Mouse (Mus musculus) small intestine, adult 10 weeks (tissue): ENCODE results near the gene Olfr1287. TPM values are rescaled to one million over a fixed set of nuclear protein-coding genes. Genes with fewer than 3 reads are reported as not detected.

Source experiments
- polyA plus RNA-seq: library from polyadenylated mRNA; stranded (reverse); fragments of 350-450 nt; fragmentation: Illumina TruSeq; extraction: RNeasy Lipid Tissue Mini Kit (QIAGEN cat#74804); gene quantifications from one replicate; pipeline ENCODE4 v1.2.3, GENCODE M21; 2014; ENCODE audit warnings: low replicate concordance

The Olfr1287 gene
- not detected for polyA plus RNA-seq

GRCm38 (mm10) chr2:111448842-111449241, at the start of gene Olfr1287:
TSS of gene Olfr1287 (plus strand) at chr2:111449142.

DNA sequence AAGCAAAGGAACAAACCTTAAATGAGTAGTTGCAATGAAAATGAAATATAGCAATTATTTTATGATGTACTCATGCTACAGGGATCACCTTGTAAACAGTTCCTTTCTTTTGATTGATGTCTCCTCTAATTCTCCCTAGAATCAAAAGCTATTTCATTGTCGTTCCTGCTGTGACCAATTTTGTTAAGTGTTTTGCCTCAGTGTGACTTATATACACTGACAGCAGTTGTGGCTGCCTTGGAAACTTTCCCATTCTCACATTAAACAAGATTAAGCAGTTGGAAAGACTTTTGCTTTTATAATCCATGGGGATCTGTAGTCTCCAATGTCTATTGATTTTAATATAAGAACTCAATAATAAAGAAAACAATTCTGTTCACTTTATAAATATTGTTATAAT, 26.0 kb upstream of the Olfr1287 start, which contains the start of gene Olfr1286:
TSS of gene Olfr1286 (minus strand) at position 185 of the 400 bp plus-strand sequence.

GRCm38 (mm10) chr2:111473801-111474200, 24.9 kb downstream of the Olfr1287 start, which contains the start of gene Olfr1288:
TSS of gene Olfr1288 (plus strand) at chr2:111474101.

GRCm38 (mm10) chr2:111480519-111480918, 31.6 kb downstream of the Olfr1287 start, which contains the start of gene Olfr1289:
TSS of gene Olfr1289 (plus strand) at chr2:111480819.

GRCm38 (mm10) chr2:111493729-111494128, 44.8 kb downstream of the Olfr1287 start, which contains the start of gene Olfr1290:
TSS of gene Olfr1290 (minus strand) at chr2:111493829.

GRCm38 (mm10) chr2:111496880-111497279, 47.9 kb downstream of the Olfr1287 start, which contains the start of gene Olfr1291-ps1:
TSS of gene Olfr1291-ps1 (plus strand) at chr2:111497180.

Other genes with a start within 250 kb of the Olfr1287 start
- gene 4930430A15Rik, start 219.5 kb upstream of the Olfr1287 start, polyA plus RNA-seq: not detected
- not detected for gene Olfr1275, start 213.9 kb upstream of the Olfr1287 start, polyA plus RNA-seq
- gene Olfr1276, start 194.6 kb upstream of the Olfr1287 start, polyA plus RNA-seq: not detected
- not detected for gene Olfr1277, start 175.0 kb upstream of the Olfr1287 start, polyA plus RNA-seq
- gene Olfr1278, start 159.0 kb upstream of the Olfr1287 start, polyA plus RNA-seq: not detected
- gene Olfr1279, start 148.5 kb upstream of the Olfr1287 start, polyA plus RNA-seq: not detected
- not detected for gene Olfr1280, start 135.1 kb upstream of the Olfr1287 start, polyA plus RNA-seq
- gene Olfr1281, start 122.6 kb upstream of the Olfr1287 start, polyA plus RNA-seq: not detected
- gene Olfr1282, start 113.1 kb upstream of the Olfr1287 start, polyA plus RNA-seq: not detected
- gene Olfr1283, start 82.4 kb upstream of the Olfr1287 start, polyA plus RNA-seq: not detected
- gene Olfr1284, start 73.6 kb upstream of the Olfr1287 start, polyA plus RNA-seq: not detected
- gene Olfr1286, start 26.0 kb upstream of the Olfr1287 start, polyA plus RNA-seq: not detected
- gene Olfr1288, start 25.0 kb downstream of the Olfr1287 start, polyA plus RNA-seq: not detected
- gene Olfr1289, start 31.7 kb downstream of the Olfr1287 start, polyA plus RNA-seq: not detected
- not detected for gene Olfr1290, start 44.7 kb downstream of the Olfr1287 start, polyA plus RNA-seq
- not detected for gene Olfr1291-ps1, start 48.0 kb downstream of the Olfr1287 start, polyA plus RNA-seq
- not detected for gene Olfr1293-ps, start 76.1 kb downstream of the Olfr1287 start, polyA plus RNA-seq
- not detected for gene Olfr1294, start 91.1 kb downstream of the Olfr1287 start, polyA plus RNA-seq
- gene Olfr1295, start 120.5 kb downstream of the Olfr1287 start, polyA plus RNA-seq: not detected
- gene Olfr1297, start 177.4 kb downstream of the Olfr1287 start, polyA plus RNA-seq: not detected
- gene Olfr1298, start 200.1 kb downstream of the Olfr1287 start, polyA plus RNA-seq: not detected
- not detected for gene Olfr1299, start 212.3 kb downstream of the Olfr1287 start, polyA plus RNA-seq